In genomic region chr4:141547299-141547698, GRCm38 (mm10) we compare ENCODE assay signal across 8 mouse cellular contexts. TPM values are rescaled to one million over a fixed set of nuclear protein-coding genes. Genes with fewer than 3 reads are reported as not detected.
DNase-seq lines count a peak whose midpoint lies in the region; ATAC-seq and TF ChIP-seq lines count a peak whose summit lies in the region.

No protein-coding gene starts in this region.

- 14% methylated on average over 9 of the region's 9 CpGs for WGBS in heart, embryonic 16.5 days
- 27% methylated on average over 9 of the region's 9 CpGs for WGBS in midbrain, embryonic 11.5 days

- H3K4me3 ChIP-seq in erythroblast, embryonic 14.5 days (replicated peaks): peak overlapping the region; percentile 78
- peak overlapping the region; percentile 69 to 95 for H3K4me3 ChIP-seq in MEL (ENCODE audit: control insufficient read depth in 1 of 2, insufficient read depth in 1 of 2, low read depth in 2 of 2, low read length in 2 of 2)
- peak overlapping the region; percentile 78 for H3K4me3 ChIP-seq in heart, embryonic 16.5 days (ENCODE audit: low read length)
- H3K4me3 ChIP-seq in midbrain, embryonic 11.5 days (ENCODE audit: low read depth, low read length): peak overlapping the region; percentile 69

- peaks cover 34% of the 10 kb centered on the region for H3K4me1 ChIP-seq in erythroblast, embryonic 14.5 days (ENCODE audit: control insufficient read depth)
- peaks cover 3 to 16% of the 10 kb centered on the region in 2 experiments for H3K4me1 ChIP-seq in MEL (ENCODE audit: control insufficient read depth in 1 of 2, insufficient read depth in 2 of 2, low read length in 2 of 2)
- peaks cover 9% of the 10 kb centered on the region for H3K4me1 ChIP-seq in heart, embryonic 16.5 days (ENCODE audit: control insufficient read depth, insufficient read depth, low read length)
- peaks cover 16% of the 10 kb centered on the region for H3K4me1 ChIP-seq in midbrain, embryonic 11.5 days (ENCODE audit: control insufficient read depth, insufficient read depth, low read length)

- peak overlapping the region; percentile 100 for H3K9ac ChIP-seq in MEL (ENCODE audit: control insufficient read depth, low read depth, low read length, poor library complexity, severe bottlenecking)
- peak overlapping the region; percentile 99 for H3K9ac ChIP-seq in heart, embryonic 16.5 days (ENCODE audit: low read length)
- H3K9ac ChIP-seq in midbrain, embryonic 11.5 days (ENCODE audit: low read length): peak overlapping the region; percentile 98

- no peak for TF ChIP-seq RAD21 in MEL (IDR thresholded peaks at IDR 0.05; ENCODE audit: low read depth, low read length)

- H3K27ac ChIP-seq in MEL (ENCODE audit: control insufficient read depth, low read depth, low read length): peak overlapping the region; percentile 94
- H3K27ac ChIP-seq in heart, embryonic 16.5 days (ENCODE audit: low read length): peak overlapping the region; percentile 100
- H3K27ac ChIP-seq in midbrain, embryonic 11.5 days (ENCODE audit: low read depth, low read length): peak overlapping the region; percentile 99

- DNase-seq in MEL (ENCODE audit: low read depth, low spot score): peak; percentile 73
- DNase-seq in midbrain, embryonic 11.5 days (ENCODE audit: low spot score, missing footprints): peak; percentile 86
- no peak for DNase-seq in gastrocnemius, adult 18-20 months (ENCODE audit: low spot score)
- no peak for DNase-seq in adrenal gland, postnatal 14 days
- DNase-seq in cerebellum, adult 11 months: no peak

- no peaks in the 10 kb centered on the region for H3K27me3 ChIP-seq in erythroblast, embryonic 14.5 days (ENCODE audit: control insufficient read depth)
- H3K27me3 ChIP-seq in MEL (ENCODE audit: control insufficient read depth in 1 of 2, insufficient read depth in 2 of 2, low read length in 2 of 2): no peaks in the 10 kb centered on the region
- H3K27me3 ChIP-seq in heart, embryonic 16.5 days (ENCODE audit: control insufficient read depth, insufficient read depth, low read length): no peaks in the 10 kb centered on the region
- H3K27me3 ChIP-seq in midbrain, embryonic 11.5 days (ENCODE audit: control insufficient read depth, insufficient read depth, low read length): no peaks in the 10 kb centered on the region

- H3K4me2 ChIP-seq in heart, embryonic 16.5 days (ENCODE audit: low read depth, low read length): peak overlapping the region; percentile 79
- peak overlapping the region; percentile 97 for H3K4me2 ChIP-seq in midbrain, embryonic 11.5 days

- TF ChIP-seq EP300 in MEL (IDR thresholded peaks at IDR 0.05; ENCODE audit: low read depth in 1 of 2, low read length in 2 of 2): no peak

- H3K79me2 ChIP-seq in MEL (ENCODE audit: control insufficient read depth, insufficient read depth, low read length, poor library complexity): peaks cover 14% of the 10 kb centered on the region

- H3K36me3 ChIP-seq in erythroblast, embryonic 14.5 days (ENCODE audit: control insufficient read depth): no peaks in the 10 kb centered on the region
- H3K36me3 ChIP-seq in MEL (ENCODE audit: control insufficient read depth in 1 of 2, insufficient read depth in 2 of 2, low read length in 2 of 2): peaks cover 0 to 16% of the 10 kb centered on the region in 2 experiments; a peak in 2 of 4 replicates
- H3K36me3 ChIP-seq in heart, embryonic 16.5 days (ENCODE audit: control insufficient read depth, insufficient read depth): no peaks in the 10 kb centered on the region
- H3K36me3 ChIP-seq in midbrain, embryonic 11.5 days (ENCODE audit: control insufficient read depth, insufficient read depth, low read length): no peaks in the 10 kb centered on the region

- no peak for TF ChIP-seq CTCF in MEL (IDR thresholded peaks at IDR 0.05 in 2 of 3, conservative IDR thresholded peaks at IDR 0.05 in 1 of 3; ENCODE audit: control insufficient read depth in 1 of 3, insufficient read depth in 1 of 3, low read depth in 2 of 3, low read length in 3 of 3, poor library complexity in 1 of 3, severe bottlenecking in 1 of 3)

- ATAC-seq in erythroblast, adult 5-6 weeks (replicated peaks; ENCODE audit: low FRiP score, poor library complexity, severe bottlenecking): no peak
- no peak for ATAC-seq in heart, embryonic 16.5 days (replicated peaks; ENCODE audit: extremely low read depth, insufficient read depth, low FRiP score)
- ATAC-seq in midbrain, embryonic 11.5 days (ENCODE audit: low FRiP score): no peak

- TF ChIP-seq POLR2A in MEL (IDR thresholded peaks at IDR 0.05; ENCODE audit: control insufficient read depth in 1 of 2, insufficient read depth in 1 of 2, low read depth in 1 of 2, low read length in 2 of 2, poor library complexity in 1 of 2): no peak

- H3K9me3 ChIP-seq in erythroblast, embryonic 14.5 days (ENCODE audit: control insufficient read depth, low read length): no peaks in the 10 kb centered on the region
- no peaks in the 10 kb centered on the region for H3K9me3 ChIP-seq in MEL (replicated peaks; ENCODE audit: insufficient read depth, low read length)
- H3K9me3 ChIP-seq in heart, embryonic 16.5 days (replicated peaks; ENCODE audit: control insufficient read depth, low read length): no peaks in the 10 kb centered on the region
- no peaks in the 10 kb centered on the region for H3K9me3 ChIP-seq in midbrain, embryonic 11.5 days (ENCODE audit: control insufficient read depth, low read length)

TF ChIP-seq in MEL, 35 proteins besides CTCF, POLR2A, EP300 and RAD21:
- TF ChIP-seq HCFC1 (IDR thresholded peaks at IDR 0.05; ENCODE audit: low read depth, low read length) (0 out of 2 replicates have a peak, but pooled peaks have one; percentile 17), TBP (IDR thresholded peaks at IDR 0.05; ENCODE audit: low read depth, low read length) (peak; percentile 34; the same call in 1 of the 2 replicates), TCF12 (IDR thresholded peaks at IDR 0.05; ENCODE audit: low read depth, low read length) (no peak), MEF2A (IDR thresholded peaks at IDR 0.05; ENCODE audit: extremely low read depth, insufficient replicate concordance, low read depth, low read length, poor library complexity, severe bottlenecking) (no peak), GATA1 (IDR thresholded peaks at IDR 0.05; ENCODE audit: low read depth, low read length) (no peak), NELFE (IDR thresholded peaks at IDR 0.05; ENCODE audit: low read depth, low read length) (no peak), SMC3 (IDR thresholded peaks at IDR 0.05; ENCODE audit: low read depth, low read length) (no peak), MAZ (IDR thresholded peaks at IDR 0.05; ENCODE audit: low read depth, low read length) (no peak), MAFK (IDR thresholded peaks at IDR 0.05; ENCODE audit: borderline replicate concordance, low read depth, low read length) (no peak), MYB (IDR thresholded peaks at IDR 0.05; ENCODE audit: low read depth, low read length) (no peak), ZNF384 (IDR thresholded peaks at IDR 0.05; ENCODE audit: low read depth, low read length) (0 out of 2 replicates have a peak, but pooled peaks have one; percentile 10), CHD1 (IDR thresholded peaks at IDR 0.05; ENCODE audit: low read depth, low read length) (peak; percentile 94; the same call in 1 of the 2 replicates), CHD2 (IDR thresholded peaks at IDR 0.05; ENCODE audit: low read length) (no peak), ZKSCAN1 (IDR thresholded peaks at IDR 0.05; ENCODE audit: low read depth, low read length) (no peak), ZC3H11A (IDR thresholded peaks at IDR 0.05; ENCODE audit: low read depth, low read length) (no peak), USF1 (IDR thresholded peaks at IDR 0.05; ENCODE audit: low read depth, low read length) (no peak), SIN3A (IDR thresholded peaks at IDR 0.05; ENCODE audit: low read length) (peak; percentile 68), RCOR1 (IDR thresholded peaks at IDR 0.05; ENCODE audit: low read depth, low read length) (no peak), BHLHE40 (IDR thresholded peaks at IDR 0.05; ENCODE audit: borderline replicate concordance, low read depth, low read length) (no peak), TAL1 (IDR thresholded peaks at IDR 0.05; ENCODE audit: low read length) (no peak), MYC (IDR thresholded peaks at IDR 0.05; ENCODE audit: low read depth, low read length) (no peak), ZMIZ1 (IDR thresholded peaks at IDR 0.05; ENCODE audit: low read depth, low read length) (no peak), USF2 (IDR thresholded peaks at IDR 0.05; ENCODE audit: borderline replicate concordance in 1 of 2, insufficient read depth in 1 of 2, low read depth in 1 of 2, low read length in 2 of 2) (no peak), ETS1 (IDR thresholded peaks at IDR 0.05; ENCODE audit: low read depth, low read length) (peak; percentile 37; the same call in 1 of the 2 replicates)

RNA-seq across cellular contexts. Expression of gene Spen, which starts 8.9 kb away (rescaled TPM):
- polyA plus RNA-seq in erythroblast, embryonic 14.5 days (2012): 25.6 and 25.7 TPM in 2 replicates
- total RNA-seq in erythroblast, adult 5-6 weeks (2015; ENCODE audit: low replicate concordance): 38.0 and 60.7 TPM in 2 replicates
- 35.6 and 63.0 TPM in 2 replicates for total RNA-seq in erythroblast, adult 5-6 weeks (2017; ENCODE audit: low replicate concordance)
- 11.9 and 12.6 TPM in 2 replicates for total RNA-seq in MEL (2012; rRNA removed)
- polyA plus RNA-seq in MEL (2012; ENCODE audit: insufficient read depth in 1 of 2, insufficient read length in 2 of 2, low read depth in 1 of 2, low replicate concordance in 2 of 2, missing spikeins in 1 of 2): 100 to 1,000 TPM in 1 of 2 experiments, 10 to 100 TPM in 1; 46.9 to 102 TPM
- polyA plus RNA-seq in heart, embryonic 16.5 days (2015; fragmentation: Nextera tagmentation; extraction: Ambion mirVana): 5.2 and 7.1 TPM in 2 replicates
- 15.7 and 17.1 TPM in 2 replicates for polyA plus RNA-seq in midbrain, embryonic 11.5 days (2014; fragmentation: Nextera tagmentation; extraction: Ambion mirVana)
- 10 to 100 TPM; 21.4 to 21.9 TPM for total RNA-seq in gastrocnemius, adult 18-20 months (2021)
- total RNA-seq in adrenal gland, postnatal 14 days (2021): 50.2 and 60.0 TPM in 2 replicates

RNA-seq across cellular contexts. Expression of gene Fblim1, which starts 58.6 kb away (rescaled TPM):
- 0.02 TPM in 2 replicates for polyA plus RNA-seq in erythroblast, embryonic 14.5 days (2012)
- total RNA-seq in erythroblast, adult 5-6 weeks (2015; ENCODE audit: low replicate concordance): 0.63 TPM in 1 of 2 replicates, not detected in the other
- total RNA-seq in erythroblast, adult 5-6 weeks (2017; ENCODE audit: low replicate concordance): 0.56 and 1.1 TPM in 2 replicates
- total RNA-seq in MEL (2012; rRNA removed): not detected in 2 replicates
- not detected for polyA plus RNA-seq in MEL (2012; ENCODE audit: insufficient read depth in 1 of 2, insufficient read length in 2 of 2, low read depth in 1 of 2, low replicate concordance in 2 of 2, missing spikeins in 1 of 2)
- 46.9 and 49.7 TPM in 2 replicates for polyA plus RNA-seq in heart, embryonic 16.5 days (2015; fragmentation: Nextera tagmentation; extraction: Ambion mirVana)
- 20.0 and 21.2 TPM in 2 replicates for polyA plus RNA-seq in midbrain, embryonic 11.5 days (2014; fragmentation: Nextera tagmentation; extraction: Ambion mirVana)
- 1 to 10 TPM in 1 of 2 experiments, under 1 TPM in 1; 0.90 to 1.1 TPM for total RNA-seq in gastrocnemius, adult 18-20 months (2021)
- 11.0 and 13.2 TPM in 2 replicates for total RNA-seq in adrenal gland, postnatal 14 days (2021)

Comparison
In these comparisons a context has a peak if more than half of its experiments do, and no peak if none do; other contexts are left out.
1. DNase-seq: peak in MEL (single experiment) and midbrain, embryonic 11.5 days (single experiment); none in gastrocnemius, adult 18-20 months (single experiment), adrenal gland, postnatal 14 days (single experiment) and cerebellum, adult 11 months (single experiment).
2. Peak in every context shown above with its lines, with median percentiles within 50 percentile points of each other: H3K4me3 ChIP-seq, H3K27ac ChIP-seq and H3K9ac ChIP-seq.